Mouse (Mus musculus) erythroid progenitor cell, adult 5-6 weeks (primary cell): ENCODE data around the gene Fancc. TPM values are rescaled to one million over a fixed set of nuclear protein-coding genes. Genes with fewer than 3 reads are reported as not detected.

ENCODE experiments used
- ATAC-seq: replicated peaks from 2 replicates; pipeline ENCODE4 v1.8.0; 2016; ENCODE audit warnings: moderate number of reproducible peaks, mild to moderate bottlenecking, moderate TSS enrichment, inconsistent platforms; ENCODE audit not compliant: poor library complexity, low FRiP score, severe bottlenecking
- total RNA-seq, 2 experiments: library from RNA; stranded (forward) in 1 of 2; stranded (reverse) in 1 of 2; fragments of 150-400 nt in 1 of 2; fragments of 186-747, 209-891 nt in 1 of 2; gene quantifications; 2 replicates each; pipeline versions ENCODE4 v1.2.3 to v1.2.4; 2015 to 2017; ENCODE audit warnings: low replicate concordance in 2 of 2

Fancc gene
- total RNA-seq, 2 experiments from 2014 or later, result 21.4 to 24.1 TPM

- no peak for ATAC-seq
Measured at GRCm38 (mm10) chr13:63302381-63302780, 194.7 kb downstream of the Fancc start.

- no peak for ATAC-seq
Measured at GRCm38 (mm10) chr13:63301764-63302209, 195.3 kb downstream of the Fancc start.

- ATAC-seq, result no peak
Measured at GRCm38 (mm10) chr13:63300929-63301328, 196.1 kb downstream of the Fancc start.

- ATAC-seq, result no peak
Measured at GRCm38 (mm10) chr13:63298931-63299330, 198.1 kb downstream of the Fancc start.

GRCm38 (mm10) chr13:63297933-63298332, 199.1 kb downstream of the Fancc start:
- ATAC-seq, result no peak

- no peak for ATAC-seq
Measured at GRCm38 (mm10) chr13:63297003-63297402, 200.1 kb downstream of the Fancc start.

- ATAC-seq, result no peak
Measured at GRCm38 (mm10) chr13:63296300-63296699, 200.8 kb downstream of the Fancc start.

GRCm38 (mm10) chr13:63294359-63295193, 202.5 kb downstream of the Fancc start:
- no peak for ATAC-seq

GRCm38 (mm10) chr13:63293647-63294046, 203.4 kb downstream of the Fancc start:
- ATAC-seq, result no peak

- ATAC-seq, result no peak
Measured at GRCm38 (mm10) chr13:63291016-63291415, 206.1 kb downstream of the Fancc start.

GRCm38 (mm10) chr13:63290126-63290525, 207.0 kb downstream of the Fancc start:
- no peak for ATAC-seq

GRCm38 (mm10) chr13:63289687-63290086, 207.4 kb downstream of the Fancc start:
- ATAC-seq, result no peak

- no peak for ATAC-seq
Measured at GRCm38 (mm10) chr13:63289152-63289551, 207.9 kb downstream of the Fancc start.

- ATAC-seq, result no peak
Measured at GRCm38 (mm10) chr13:63286483-63287102, 210.5 kb downstream of the Fancc start.

GRCm38 (mm10) chr13:63284748-63285147, 212.3 kb downstream of the Fancc start:
- no peak for ATAC-seq

GRCm38 (mm10) chr13:63283236-63283635, 213.8 kb downstream of the Fancc start:
- ATAC-seq, result no peak

- no peak for ATAC-seq
Measured at GRCm38 (mm10) chr13:63281206-63281605, 215.9 kb downstream of the Fancc start.

GRCm38 (mm10) chr13:63280344-63280743, 216.7 kb downstream of the Fancc start:
- no peak for ATAC-seq

- ATAC-seq, result no peak
Measured at GRCm38 (mm10) chr13:63279807-63280206, 217.3 kb downstream of the Fancc start.

- ATAC-seq, result no peak
Measured at GRCm38 (mm10) chr13:63278796-63279475, 218.1 kb downstream of the Fancc start.
